Mouse (Mus musculus) frontal cortex, postnatal 25 days (tissue): Measurements from ENCODE around the gene Dapl1.

Source experiments
- DNase-seq, 2 experiments: peaks; one replicate each; pipeline ENCODE4 v3.0.0; 2022; ENCODE audit warnings: low spot score in 2 of 2

Dapl1 gene

DNA sequence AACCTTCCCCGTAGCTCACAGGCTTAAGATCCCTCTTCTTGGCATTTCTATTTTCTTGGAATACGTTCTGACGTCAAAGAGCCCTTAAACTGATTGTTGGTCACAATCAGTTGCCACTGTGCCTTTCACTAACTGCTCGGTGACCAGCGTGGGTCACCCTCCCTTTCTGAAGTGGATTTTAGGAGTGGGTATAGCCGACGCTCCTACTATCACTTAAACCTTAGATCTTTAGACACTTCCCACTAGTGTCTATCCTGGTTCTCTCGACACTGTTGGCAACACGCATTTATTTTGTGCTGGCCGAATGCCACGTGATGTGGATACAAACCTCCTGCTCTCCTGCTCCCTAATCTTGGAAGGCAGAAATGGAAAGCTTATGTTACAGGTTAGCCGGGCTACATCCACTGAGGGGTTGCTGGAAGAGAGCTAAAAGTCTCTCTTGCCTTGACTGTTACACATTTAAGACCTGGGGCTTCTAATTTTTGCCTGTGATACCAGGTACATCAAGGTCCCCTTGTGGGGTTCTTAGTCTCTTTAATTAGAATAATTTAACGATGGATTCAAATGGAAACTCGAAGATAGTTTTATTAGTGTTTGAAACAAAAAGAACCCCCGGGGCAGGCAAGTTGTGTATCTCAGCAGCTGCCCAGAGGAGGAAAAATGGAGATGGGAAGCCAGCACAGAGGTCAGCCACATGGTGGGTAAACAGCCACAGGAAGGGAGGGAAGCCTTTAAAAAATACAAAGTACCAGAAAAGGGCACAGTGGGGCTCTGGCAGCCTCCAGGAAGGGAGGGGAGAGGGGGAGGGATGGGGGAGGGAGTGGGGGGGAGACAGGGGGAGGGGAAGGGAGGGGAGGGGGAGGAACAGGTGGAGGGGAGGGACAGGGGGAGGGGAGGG is 13.2 kb upstream of the Dapl1 start:
- DNase-seq, result no peak

DNA sequence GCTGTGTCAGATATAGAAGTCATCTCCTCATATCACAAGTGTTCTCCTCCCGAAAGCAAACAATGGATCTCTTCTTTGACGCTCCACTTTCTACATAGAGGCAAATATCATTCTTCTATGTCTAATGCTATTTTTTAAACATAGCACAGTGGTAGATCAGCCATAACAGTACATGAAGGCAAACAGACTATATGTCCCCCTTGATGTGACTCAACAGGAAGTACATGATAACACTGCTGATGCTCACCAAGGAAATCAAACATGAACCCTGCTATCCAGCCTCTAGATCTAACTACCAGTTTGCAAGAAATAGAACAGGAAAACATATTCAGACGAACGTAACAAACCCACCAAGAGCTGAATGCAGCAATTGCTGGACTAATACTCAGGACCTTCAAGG is 10.1 kb upstream of the Dapl1 start:
- DNase-seq, result no peak

DNA sequence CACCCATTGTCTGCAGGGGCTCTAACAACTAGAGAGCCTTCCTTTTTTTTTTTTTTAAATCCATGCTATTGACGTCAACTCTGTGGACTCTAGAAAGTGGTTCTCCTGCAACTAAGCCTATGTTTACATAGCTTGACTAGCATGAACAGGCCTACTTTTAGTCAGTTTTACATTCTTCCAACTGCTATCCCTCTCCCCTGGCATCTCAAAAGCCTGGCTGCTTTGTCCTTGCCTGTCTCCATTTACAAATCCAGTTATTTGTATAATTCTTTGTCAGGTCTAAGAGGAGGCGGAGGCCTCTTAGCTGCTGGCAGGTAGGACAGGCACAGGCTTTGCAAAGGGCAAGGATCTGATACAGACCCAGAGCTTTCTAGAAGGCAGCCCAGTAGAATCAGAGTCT is 627 bp downstream of the Dapl1 start:
- no peak for DNase-seq

DNA sequence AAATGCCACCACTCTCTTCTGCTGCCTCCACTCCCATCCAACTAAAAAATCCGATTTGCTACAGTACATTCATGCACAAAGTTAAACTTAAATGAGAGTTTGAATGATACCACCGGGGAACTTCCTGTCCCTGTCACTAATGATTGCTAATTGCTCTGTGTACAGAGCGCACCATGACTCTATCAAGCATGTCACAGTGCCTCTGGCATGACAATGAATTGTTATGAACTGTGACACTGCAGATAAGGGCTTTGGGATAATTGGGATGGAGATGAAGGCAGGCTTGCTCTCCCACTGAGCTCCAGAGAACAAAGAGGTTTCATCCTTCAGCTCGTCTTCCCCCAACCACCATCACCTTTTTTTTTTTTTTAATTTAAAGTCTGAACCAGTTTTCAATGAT is 1.2 kb downstream of the Dapl1 start:
- no peak for DNase-seq

DNA sequence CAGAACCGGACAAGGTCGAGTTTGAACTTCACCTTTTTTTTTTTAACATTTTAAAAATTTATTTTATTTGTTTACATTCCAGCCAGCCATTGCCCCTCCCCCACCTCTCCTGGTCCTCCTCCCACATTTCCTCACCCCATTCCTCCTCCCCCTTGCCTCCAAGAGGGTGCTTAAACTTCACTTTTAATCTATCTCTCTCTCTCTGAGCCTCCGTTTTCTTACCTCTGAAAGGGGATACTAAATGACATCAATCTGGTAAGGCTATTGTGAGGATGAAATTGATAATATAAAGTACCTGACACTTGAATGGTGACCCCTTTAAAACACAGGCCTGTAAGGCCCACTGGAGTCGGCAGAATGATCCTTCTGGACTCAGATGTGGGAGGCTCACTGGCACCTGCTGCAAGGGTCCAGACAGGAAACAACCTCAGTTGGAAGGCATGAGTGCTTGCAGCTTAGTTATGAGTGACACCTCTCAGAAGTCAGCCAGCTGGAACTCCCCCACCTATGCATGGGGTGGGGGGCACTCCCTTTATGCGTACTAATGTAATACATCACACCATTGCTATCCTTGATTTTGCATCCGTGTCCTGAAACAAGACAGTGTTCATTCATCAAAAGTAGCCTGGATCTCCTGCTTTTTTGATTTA is 1.9 kb downstream of the Dapl1 start:
- DNase-seq, result no peak

- no peak for DNase-seq
Measured at GRCm38 (mm10) chr2:59488235-59488634, 3.8 kb downstream of the Dapl1 start.

GRCm38 (mm10) chr2:59490353-59490752 is 5.9 kb downstream of the Dapl1 start:
- no peak for DNase-seq

DNA sequence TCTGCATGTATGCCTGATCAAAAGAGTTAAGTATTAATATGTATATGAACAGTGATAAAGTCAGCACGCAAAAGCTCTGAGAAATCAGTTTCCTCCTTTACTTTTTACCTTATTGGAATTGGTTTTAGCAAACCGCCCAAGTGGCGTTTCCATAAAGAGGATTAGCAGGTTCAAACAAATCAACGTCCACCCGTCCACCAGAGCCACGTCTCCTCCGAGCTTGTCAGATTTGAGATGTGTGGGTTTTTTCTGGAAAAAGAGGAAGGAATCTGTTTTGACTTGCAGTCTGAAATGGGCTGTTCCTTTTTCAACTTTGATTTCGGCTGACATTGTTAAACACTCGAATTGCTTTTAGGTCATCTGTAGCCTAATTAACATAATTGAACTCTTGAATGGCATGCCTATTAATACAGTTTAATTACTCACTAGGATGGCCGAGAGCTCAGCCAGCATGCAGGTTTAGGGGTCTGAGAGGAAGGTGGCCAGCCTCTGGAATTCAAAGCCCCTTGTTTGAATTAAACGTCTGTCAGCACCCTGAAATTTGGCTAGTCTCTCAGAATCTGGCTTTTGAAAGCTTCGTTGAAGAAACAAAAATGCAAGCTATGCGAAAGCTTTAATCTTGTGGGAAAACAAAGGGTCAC is 9.1 kb downstream of the Dapl1 start:
- DNase-seq, result no peak

GRCm38 (mm10) chr2:59499146-59499545 is 14.7 kb downstream of the Dapl1 start:
- no peak for DNase-seq

GRCm38 (mm10) chr2:59499717-59500116 is 15.3 kb downstream of the Dapl1 start:
- no peak for DNase-seq

GRCm38 (mm10) chr2:59509061-59509460 is 24.6 kb downstream of the Dapl1 start:
- DNase-seq, result no peak

DNA sequence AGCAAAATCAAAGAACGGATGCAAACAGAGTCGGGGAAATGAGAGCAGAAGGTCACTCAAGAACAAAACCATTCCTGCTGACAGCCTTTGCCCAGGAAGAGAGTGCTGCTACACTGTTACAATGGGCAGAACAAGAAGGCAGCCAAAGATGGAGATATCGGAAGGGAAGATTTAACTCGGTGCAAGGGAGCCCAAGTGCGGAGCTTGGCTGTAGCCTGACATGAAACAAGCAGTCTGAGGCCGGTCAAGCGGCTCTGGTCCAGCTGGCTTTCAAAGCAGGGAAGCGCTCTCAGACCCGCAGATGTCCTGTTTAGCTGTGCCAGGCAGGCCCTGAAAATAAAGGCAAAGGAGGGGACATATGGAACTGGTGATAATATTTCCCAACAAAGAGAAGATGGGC is 26.0 kb downstream of the Dapl1 start:
- no peak for DNase-seq

- DNase-seq, result no peak
Measured at GRCm38 (mm10) chr2:59510882-59511281, 26.4 kb downstream of the Dapl1 start.

GRCm38 (mm10) chr2:59520663-59521062 is 36.2 kb downstream of the Dapl1 start:
- DNase-seq, result no peak

- peak; percentile 53 to 79 for DNase-seq
Measured at GRCm38 (mm10) chr2:59522079-59522684, 37.7 kb downstream of the Dapl1 start.

DNA sequence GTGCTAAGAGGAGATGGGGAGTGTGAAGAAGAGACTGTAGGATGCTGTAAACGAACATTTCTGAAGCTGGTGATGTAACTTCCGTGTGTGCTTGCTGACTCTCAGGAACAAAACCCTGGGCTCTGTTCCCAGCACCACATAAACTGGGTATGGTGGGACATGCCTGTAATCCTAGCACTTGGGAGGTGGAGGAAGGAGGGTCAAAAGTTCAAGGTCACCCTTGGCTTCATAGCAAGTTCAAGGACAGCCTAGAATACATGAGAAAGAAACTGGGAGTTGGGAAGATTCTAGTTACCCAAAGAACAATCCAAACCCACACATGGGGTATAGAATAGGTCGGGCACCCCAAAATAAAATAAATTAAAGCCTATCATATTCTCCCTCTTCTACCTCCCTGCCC is 39.1 kb downstream of the Dapl1 start:
- DNase-seq, result no peak

- DNase-seq, result no peak
Measured at GRCm38 (mm10) chr2:59526893-59527292, 42.4 kb downstream of the Dapl1 start.

DNA sequence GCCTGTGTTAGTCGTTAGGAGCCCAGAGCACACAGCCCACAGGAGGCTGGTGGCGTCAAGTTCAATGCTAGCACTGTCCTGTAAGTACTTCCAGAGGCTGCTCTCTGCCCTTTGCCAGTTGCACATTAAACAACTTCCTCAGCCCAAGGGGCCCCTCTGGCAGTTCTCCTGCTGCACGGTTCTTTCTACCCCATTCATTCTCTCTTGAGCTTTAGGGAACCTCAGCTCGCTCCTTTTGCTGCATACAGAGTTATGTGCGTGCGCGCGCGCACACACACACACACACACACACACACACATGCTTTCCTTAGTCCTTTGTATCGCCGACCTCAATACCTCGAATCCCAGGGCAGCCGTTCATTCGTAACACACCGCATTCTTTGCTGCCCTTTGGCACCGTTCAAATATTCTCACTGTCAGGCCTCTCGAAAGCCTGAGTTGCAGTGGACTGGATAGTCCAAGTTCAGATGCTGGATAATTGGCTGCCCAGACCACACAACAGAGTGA is 45.2 kb downstream of the Dapl1 start:
- no peak for DNase-seq

GRCm38 (mm10) chr2:59530811-59531210 is 46.4 kb downstream of the Dapl1 start:
- no peak for DNase-seq

DNA sequence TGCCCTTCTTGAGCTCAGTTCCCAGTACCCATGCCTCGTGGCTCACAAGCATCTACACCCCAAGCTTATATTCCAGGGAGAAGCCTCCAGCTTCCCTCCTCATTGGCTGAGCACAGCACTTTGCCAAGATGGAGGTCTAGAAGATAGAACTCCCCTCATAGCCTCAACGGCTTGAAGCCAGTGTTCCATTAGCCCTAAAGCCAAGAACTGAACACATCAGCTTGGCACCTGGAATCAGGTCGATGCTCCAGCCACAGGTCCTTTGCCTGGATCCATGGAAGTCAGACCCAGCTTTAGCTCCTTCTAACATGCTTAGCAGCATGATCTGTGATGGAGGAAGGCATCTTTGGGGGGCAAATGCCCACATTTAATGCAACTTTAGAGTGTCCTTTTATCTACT is 48.5 kb downstream of the Dapl1 start:
- DNase-seq, result no peak

- DNase-seq, result no peak
Measured at GRCm38 (mm10) chr2:59533504-59533903, 49.1 kb downstream of the Dapl1 start.
